8 mouse cellular contexts compared by ENCODE assay signal in genomic region chr9:98690839-98691516, GRCm38 (mm10).
DNase-seq lines count a peak whose midpoint lies in the region; ATAC-seq lines count a peak whose summit lies in the region.

No protein-coding gene starts in this region.

- H3K4me3 ChIP-seq in midbrain, embryonic 14.5 days (replicated peaks; ENCODE audit: low read depth, low read length) = no peak overlapping the region
- no peak overlapping the region for H3K4me3 ChIP-seq in midbrain, embryonic 11.5 days (ENCODE audit: low read depth, low read length)
- H3K4me3 ChIP-seq in heart, embryonic 16.5 days (ENCODE audit: low read length) = no peak overlapping the region
- H3K4me3 ChIP-seq in neural tube, embryonic 14.5 days (ENCODE audit: low read depth, low read length) = no peak overlapping the region

- ATAC-seq in midbrain, embryonic 14.5 days (ENCODE audit: low FRiP score, low TSS enrichment) = no peak
- ATAC-seq in midbrain, embryonic 11.5 days (ENCODE audit: low FRiP score) = no peak
- 0 out of 2 replicates have a peak, but pooled peaks have one; percentile 23 for ATAC-seq in heart, embryonic 16.5 days (replicated peaks; ENCODE audit: extremely low read depth, insufficient read depth, low FRiP score)
- peak; percentile 70 for ATAC-seq in neural tube, embryonic 14.5 days (ENCODE audit: low read depth)
- ATAC-seq in monocyte, adult 5-6 weeks (replicated peaks; ENCODE audit: insufficient number of reproducible peaks, low FRiP score, low TSS enrichment, poor library complexity, severe bottlenecking) = no peak

- peak; percentile 59 for DNase-seq in midbrain, embryonic 14.5 days
- no peak for DNase-seq in midbrain, embryonic 11.5 days (ENCODE audit: low spot score, missing footprints)
- DNase-seq in embryo, embryonic 11 days = peak; percentile 50
- peak; percentile 18 to 66 for DNase-seq in layer of hippocampus, adult 18-20 months (ENCODE audit: low spot score in 2 of 2)
- DNase-seq in thymus, postnatal 14 days = no peak

- no peaks in the 10 kb centered on the region for H3K4me1 ChIP-seq in midbrain, embryonic 14.5 days (ENCODE audit: control insufficient read depth, insufficient read depth, low read length)
- no peaks in the 10 kb centered on the region for H3K4me1 ChIP-seq in midbrain, embryonic 11.5 days (ENCODE audit: control insufficient read depth, insufficient read depth, low read length)
- H3K4me1 ChIP-seq in heart, embryonic 16.5 days (ENCODE audit: control insufficient read depth, insufficient read depth, low read length) = no peaks in the 10 kb centered on the region
- no peaks in the 10 kb centered on the region for H3K4me1 ChIP-seq in neural tube, embryonic 14.5 days (ENCODE audit: control insufficient read depth, insufficient read depth, low read length)

- H3K9ac ChIP-seq in midbrain, embryonic 14.5 days (replicated peaks; ENCODE audit: low read length) = no peak overlapping the region
- no peak overlapping the region for H3K9ac ChIP-seq in midbrain, embryonic 11.5 days (ENCODE audit: low read length)
- no peak overlapping the region for H3K9ac ChIP-seq in heart, embryonic 16.5 days (ENCODE audit: low read length)
- H3K9ac ChIP-seq in neural tube, embryonic 14.5 days (replicated peaks; ENCODE audit: low read depth, low read length) = no peak overlapping the region

- H3K27ac ChIP-seq in midbrain, embryonic 14.5 days (replicated peaks; ENCODE audit: low read depth, low read length) = no peak overlapping the region
- no peak overlapping the region for H3K27ac ChIP-seq in midbrain, embryonic 11.5 days (ENCODE audit: low read depth, low read length)
- no peak overlapping the region for H3K27ac ChIP-seq in heart, embryonic 16.5 days (ENCODE audit: low read length)
- no peak overlapping the region for H3K27ac ChIP-seq in neural tube, embryonic 14.5 days (ENCODE audit: low read depth, low read length)

- no peaks in the 10 kb centered on the region for H3K9me3 ChIP-seq in midbrain, embryonic 14.5 days (ENCODE audit: control insufficient read depth, low read length)
- no peaks in the 10 kb centered on the region for H3K9me3 ChIP-seq in midbrain, embryonic 11.5 days (ENCODE audit: control insufficient read depth, low read length)
- no peaks in the 10 kb centered on the region for H3K9me3 ChIP-seq in heart, embryonic 16.5 days (replicated peaks; ENCODE audit: control insufficient read depth, low read length)
- no peaks in the 10 kb centered on the region for H3K9me3 ChIP-seq in neural tube, embryonic 14.5 days (ENCODE audit: control insufficient read depth, low read length)

- 82% methylated on average over 14 of the region's 14 CpGs for WGBS in midbrain, embryonic 14.5 days
- 84% methylated on average over 14 of the region's 14 CpGs for WGBS in midbrain, embryonic 11.5 days
- WGBS in heart, embryonic 16.5 days = 70% methylated on average over 14 of the region's 14 CpGs
- 69% methylated on average over 14 of the region's 14 CpGs for WGBS in neural tube, embryonic 14.5 days

- no peak overlapping the region for H3K4me2 ChIP-seq in midbrain, embryonic 14.5 days (ENCODE audit: low read length)
- H3K4me2 ChIP-seq in midbrain, embryonic 11.5 days = no peak overlapping the region
- no peak overlapping the region for H3K4me2 ChIP-seq in heart, embryonic 16.5 days (ENCODE audit: low read depth, low read length)
- H3K4me2 ChIP-seq in neural tube, embryonic 14.5 days (ENCODE audit: low read depth, low read length) = no peak overlapping the region

- H3K27me3 ChIP-seq in midbrain, embryonic 14.5 days (ENCODE audit: control insufficient read depth, insufficient read depth, low read length) = no peaks in the 10 kb centered on the region
- no peaks in the 10 kb centered on the region for H3K27me3 ChIP-seq in midbrain, embryonic 11.5 days (ENCODE audit: control insufficient read depth, insufficient read depth, low read length)
- H3K27me3 ChIP-seq in heart, embryonic 16.5 days (ENCODE audit: control insufficient read depth, insufficient read depth, low read length) = no peaks in the 10 kb centered on the region
- H3K27me3 ChIP-seq in neural tube, embryonic 14.5 days (ENCODE audit: control insufficient read depth, insufficient read depth, low read length) = no peaks in the 10 kb centered on the region

- no peaks in the 10 kb centered on the region for H3K36me3 ChIP-seq in midbrain, embryonic 14.5 days (ENCODE audit: control insufficient read depth, insufficient read depth, low read length)
- H3K36me3 ChIP-seq in midbrain, embryonic 11.5 days (ENCODE audit: control insufficient read depth, insufficient read depth, low read length) = no peaks in the 10 kb centered on the region
- H3K36me3 ChIP-seq in heart, embryonic 16.5 days (ENCODE audit: control insufficient read depth, insufficient read depth) = no peaks in the 10 kb centered on the region
- H3K36me3 ChIP-seq in neural tube, embryonic 14.5 days (ENCODE audit: control insufficient read depth, insufficient read depth, low read length) = no peaks in the 10 kb centered on the region

Comparison
In these comparisons a context has a peak if more than half of its experiments do, and no peak if none do; other contexts are left out.
1. DNase-seq: peak in midbrain, embryonic 14.5 days (single experiment), embryo, embryonic 11 days (single experiment) and layer of hippocampus, adult 18-20 months (2 of 2); none in midbrain, embryonic 11.5 days (single experiment) and thymus, postnatal 14 days (single experiment).
2. ATAC-seq: peak in heart, embryonic 16.5 days (single experiment) and neural tube, embryonic 14.5 days (single experiment); none in midbrain, embryonic 14.5 days (single experiment), midbrain, embryonic 11.5 days (single experiment) and monocyte, adult 5-6 weeks (single experiment).